Mouse (Mus musculus): ENCODE measurements around the gene Efcab6.

- TF ChIP-seq CTCF (conservative IDR thresholded peaks at IDR 0.05 in 1 of 2, IDR thresholded peaks at IDR 0.05 in 1 of 2; ENCODE audit: low read depth in 2 of 2, low read length in 2 of 2) (no peak), HCFC1 (IDR thresholded peaks at IDR 0.05; ENCODE audit: low read depth, low read length) (no peak), ZNF384 (IDR thresholded peaks at IDR 0.05; ENCODE audit: low read depth, low read length) (no peak), POLR2A (IDR thresholded peaks at IDR 0.05; ENCODE audit: low read depth, low read length) (no peak), MAX (IDR thresholded peaks at IDR 0.05; ENCODE audit: low read length) (no peak), ZKSCAN1 (IDR thresholded peaks at IDR 0.05; ENCODE audit: borderline replicate concordance, low read depth, low read length) (no peak), E2F4 (IDR thresholded peaks at IDR 0.05; ENCODE audit: insufficient replicate concordance, low read depth, low read length) (no peak), MAFK (IDR thresholded peaks at IDR 0.05; ENCODE audit: insufficient replicate concordance, low read length) (no peak), IRF4 (IDR thresholded peaks at IDR 0.05; ENCODE audit: low read depth, low read length) (no peak)
Measured at GRCm38 (mm10) chr15:83883821-83884220, 181.4 kb downstream of the Efcab6 start.
